Mouse (Mus musculus): ENCODE measurements around the gene Heyl.

The Heyl gene

GRCm38 (mm10) chr4:123235835-123236430, 2.6 kb downstream of the Heyl start:
- no peak for DNase-seq (ENCODE audit: low read depth)

- no peak for DNase-seq (ENCODE audit: low read depth)
Observed at GRCm38 (mm10) chr4:123236431-123237031, 3.2 kb downstream of the Heyl start.

- DNase-seq (ENCODE audit: low read depth), result no peak
Observed at GRCm38 (mm10) chr4:123237386-123238266, 4.3 kb downstream of the Heyl start.

- DNase-seq (ENCODE audit: low read depth), result no peak
Observed at GRCm38 (mm10) chr4:123239361-123240203, 6.2 kb downstream of the Heyl start.

GRCm38 (mm10) chr4:123246221-123246620, 12.9 kb downstream of the Heyl start:
- DNase-seq (ENCODE audit: low read depth), result no peak

GRCm38 (mm10) chr4:123246651-123247050, 13.3 kb downstream of the Heyl start:
- no peak for DNase-seq (ENCODE audit: low read depth)

- no peak for DNase-seq (ENCODE audit: low read depth)
Observed at GRCm38 (mm10) chr4:123247147-123247880, 14.0 kb downstream of the Heyl start.

- DNase-seq (ENCODE audit: low read depth), result no peak
Observed at GRCm38 (mm10) chr4:123248971-123249567, 15.7 kb downstream of the Heyl start.

GRCm38 (mm10) chr4:123252214-123252613, 18.9 kb downstream of the Heyl start:
- no peak for DNase-seq (ENCODE audit: low read depth)

- peak; percentile 67 for DNase-seq (ENCODE audit: low read depth)
Observed at GRCm38 (mm10) chr4:123254617-123255016, 21.3 kb downstream of the Heyl start.

GRCm38 (mm10) chr4:123260071-123260746, 26.9 kb downstream of the Heyl start:
- no peak for DNase-seq (ENCODE audit: low read depth)

GRCm38 (mm10) chr4:123261721-123262401, 28.5 kb downstream of the Heyl start, which contains the start of gene Pabpc4:
Gene Pabpc4, plus strand, starts transcription at chr4:123262351.
- no peak for DNase-seq (ENCODE audit: low read depth)

GRCm38 (mm10) chr4:123271063-123271462, 37.7 kb downstream of the Heyl start:
- no peak for DNase-seq (ENCODE audit: low read depth)

- DNase-seq (ENCODE audit: low read depth), result no peak
Observed at GRCm38 (mm10) chr4:123280117-123280516, 46.8 kb downstream of the Heyl start.

- DNase-seq (ENCODE audit: low read depth), result peak; percentile 85
Observed at GRCm38 (mm10) chr4:123282500-123282899, 49.1 kb downstream of the Heyl start.

- peak; percentile 29 for DNase-seq (ENCODE audit: low read depth)
Observed at GRCm38 (mm10) chr4:123282915-123283674, 49.7 kb downstream of the Heyl start.

- DNase-seq (ENCODE audit: low read depth), result peak; percentile 27
Observed at GRCm38 (mm10) chr4:123283675-123284064, 50.3 kb downstream of the Heyl start.

GRCm38 (mm10) chr4:123284731-123285624, 51.6 kb downstream of the Heyl start:
- no peak for DNase-seq (ENCODE audit: low read depth)

All from naive thymus-derived CD4-positive, alpha-beta T cell, adult 2 months (primary cell).